Mouse (Mus musculus) olfactory bulb, adult 2 months (tissue): ENCODE results near the gene Pam.

ENCODE experiments used
- CTCF ChIP-seq: fragments of 200-500 bp; IDR thresholded peaks from 2 replicates; pipeline ENCODE4 v1.5.1; 2012; ENCODE audit warnings: low read depth, mild to moderate bottlenecking, low read length, moderate library complexity; ENCODE audit not compliant: insufficient read depth
- POLR2A ChIP-seq: fragments of 200-500 bp; IDR thresholded peaks from 2 replicates; pipeline ENCODE4 v1.6.1; 2012; ENCODE audit warnings: mild to moderate bottlenecking, low read depth, low read length, moderate library complexity; ENCODE audit not compliant: insufficient read depth

- TF ChIP-seq CTCF, result no peak
- TF ChIP-seq POLR2A, result no peak
Measured at GRCm38 (mm10) chr1:97979422-97979821, 116.0 kb downstream of the Pam start.
